Mouse (Mus musculus): ENCODE measurements at regions not wholly inside any gene's neighbourhood (a gene's known extent, or its start where the extent isn't known, plus 50 kb on each side); places are given as distances from the start of the nearest gene placed in this dataset.

DNA sequence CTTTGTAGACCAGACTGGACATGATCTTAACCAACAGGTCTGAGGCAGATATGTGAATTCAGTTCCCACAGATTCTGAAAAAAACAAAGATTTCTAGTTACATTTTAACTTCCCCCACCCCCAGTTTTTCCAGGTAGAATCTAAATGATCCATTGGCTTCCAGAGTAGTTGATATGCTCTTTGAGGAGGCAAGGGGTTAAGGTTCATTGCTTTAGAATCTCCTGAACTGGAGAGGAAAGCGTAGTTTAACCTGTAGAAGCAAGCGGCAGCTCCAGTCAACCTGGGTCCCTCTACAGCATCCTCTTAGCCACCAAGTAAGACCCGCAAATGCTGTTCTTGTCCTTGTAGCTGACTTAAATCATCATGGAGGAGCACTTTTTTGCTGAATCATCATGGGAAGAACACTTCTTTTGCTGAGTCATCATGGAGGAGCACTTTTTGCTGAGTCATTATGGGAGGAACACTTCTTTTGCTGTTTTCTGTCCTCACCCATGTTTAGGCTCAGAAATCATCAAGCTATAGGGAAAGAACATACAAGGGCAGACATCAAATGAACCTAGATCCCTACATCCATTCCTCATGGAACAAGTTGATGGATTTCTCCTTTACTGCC, 247.2 kb upstream of the Ank start:
- TF ChIP-seq CTCF (IDR thresholded peaks at IDR 0.05; ENCODE audit: borderline replicate concordance, extremely low read depth, insufficient read depth, insufficient read length), result no peak
- no peak for TF ChIP-seq POLR2A (IDR thresholded peaks at IDR 0.05; ENCODE audit: borderline replicate concordance, extremely low read depth, insufficient read depth, insufficient read length, poor library complexity, severe bottlenecking)
- no peak for DNase-seq (ENCODE audit: low read depth)

DNA sequence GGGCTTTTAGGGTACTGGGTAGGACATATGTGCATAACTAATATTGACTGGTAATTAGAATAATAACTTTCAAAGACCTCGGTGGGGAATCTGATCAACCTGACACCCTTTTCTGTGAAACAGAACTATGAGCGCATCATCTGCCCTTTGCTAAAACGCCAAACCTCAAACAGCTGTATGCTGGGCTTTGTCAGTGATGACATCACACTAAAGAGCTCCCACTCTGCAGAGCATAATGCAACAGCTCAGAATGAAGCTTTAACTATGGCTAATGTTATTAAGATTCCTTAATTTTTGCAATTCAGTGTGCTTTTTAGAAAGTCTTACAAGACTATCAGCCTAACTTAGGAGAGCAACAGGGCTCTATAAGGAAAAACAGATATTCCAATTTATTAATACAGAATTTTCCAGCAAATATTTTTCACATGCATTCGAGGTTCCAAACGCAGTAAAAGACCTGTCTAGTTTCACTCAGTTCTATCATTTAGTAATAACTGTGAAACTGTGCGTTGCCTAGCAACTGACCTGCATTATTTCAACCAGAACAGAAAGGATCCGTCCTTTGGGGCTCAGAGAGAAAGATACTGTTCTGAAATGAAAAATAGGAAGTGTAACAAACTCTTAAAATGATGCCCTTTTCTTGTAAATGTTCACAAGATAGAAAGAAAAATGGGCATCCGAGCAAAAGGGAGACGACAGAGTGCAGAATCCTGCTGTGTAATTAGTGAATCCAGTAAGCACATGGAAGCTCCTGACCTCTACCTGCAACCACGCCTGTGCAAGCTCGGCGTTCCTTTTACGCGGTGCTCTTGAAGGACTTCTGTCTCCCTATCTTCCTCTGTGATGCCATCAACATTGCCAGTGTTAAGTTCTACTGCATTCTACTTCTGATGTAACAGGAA, 242.6 kb upstream of the Ank start:
- DNase-seq (ENCODE audit: low read depth), result peak; percentile 60
- TF ChIP-seq CTCF (IDR thresholded peaks at IDR 0.05; ENCODE audit: borderline replicate concordance, extremely low read depth, insufficient read depth, insufficient read length) (no peak), POLR2A (IDR thresholded peaks at IDR 0.05; ENCODE audit: borderline replicate concordance, extremely low read depth, insufficient read depth, insufficient read length, poor library complexity, severe bottlenecking) (no peak)

GRCm38 (mm10) chr15:27224512-27224850, 242.0 kb upstream of the Ank start:
- DNase-seq (ENCODE audit: low read depth), result peak; percentile 46
- TF ChIP-seq CTCF (IDR thresholded peaks at IDR 0.05; ENCODE audit: borderline replicate concordance, extremely low read depth, insufficient read depth, insufficient read length) (no peak), POLR2A (IDR thresholded peaks at IDR 0.05; ENCODE audit: borderline replicate concordance, extremely low read depth, insufficient read depth, insufficient read length, poor library complexity, severe bottlenecking) (no peak)

GRCm38 (mm10) chr15:27232804-27233203, 233.7 kb upstream of the Ank start:
- TF ChIP-seq CTCF (IDR thresholded peaks at IDR 0.05; ENCODE audit: borderline replicate concordance, extremely low read depth, insufficient read depth, insufficient read length) (no peak), POLR2A (IDR thresholded peaks at IDR 0.05; ENCODE audit: borderline replicate concordance, extremely low read depth, insufficient read depth, insufficient read length, poor library complexity, severe bottlenecking) (no peak)
- peak; percentile 16 for DNase-seq (ENCODE audit: low read depth)

- peak; percentile 89 for DNase-seq (ENCODE audit: low read depth)
- peak; percentile 91 for TF ChIP-seq CTCF (IDR thresholded peaks at IDR 0.05; ENCODE audit: borderline replicate concordance, extremely low read depth, insufficient read depth, insufficient read length)
- no peak for TF ChIP-seq POLR2A (IDR thresholded peaks at IDR 0.05; ENCODE audit: borderline replicate concordance, extremely low read depth, insufficient read depth, insufficient read length, poor library complexity, severe bottlenecking)
These were observed 231.7 kb upstream of the Ank start for GRCm38 (mm10) chr15:27234770-27235169.

GRCm38 (mm10) chr15:27238301-27238700, 228.2 kb upstream of the Ank start:
- no peak for DNase-seq (ENCODE audit: low read depth)
- TF ChIP-seq CTCF (IDR thresholded peaks at IDR 0.05; ENCODE audit: borderline replicate concordance, extremely low read depth, insufficient read depth, insufficient read length) (no peak), POLR2A (IDR thresholded peaks at IDR 0.05; ENCODE audit: borderline replicate concordance, extremely low read depth, insufficient read depth, insufficient read length, poor library complexity, severe bottlenecking) (no peak)

DNA sequence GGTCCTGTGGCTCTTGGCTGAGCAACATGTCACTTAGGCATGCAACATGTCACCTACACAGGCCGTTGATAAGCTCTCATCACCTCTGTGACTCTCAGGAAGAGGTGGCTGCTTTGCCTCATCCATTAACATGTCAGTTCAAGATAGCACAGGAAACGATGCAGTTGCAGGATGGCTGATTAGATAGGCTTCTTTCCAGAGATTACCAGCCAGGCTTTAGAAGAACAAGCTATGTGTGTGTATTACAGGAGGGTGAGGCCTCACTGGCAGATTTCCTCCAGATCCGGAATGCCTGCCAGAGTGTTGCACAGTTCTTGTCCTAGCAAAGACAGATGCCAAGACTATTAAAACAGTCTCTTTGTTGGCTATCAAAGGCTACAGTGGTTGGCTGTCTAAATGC, 220.2 kb upstream of the Ank start:
- no peak for DNase-seq (ENCODE audit: low read depth)
- TF ChIP-seq POLR2A (IDR thresholded peaks at IDR 0.05; ENCODE audit: borderline replicate concordance, extremely low read depth, insufficient read depth, insufficient read length, poor library complexity, severe bottlenecking), result no peak
- no peak for TF ChIP-seq CTCF (IDR thresholded peaks at IDR 0.05; ENCODE audit: borderline replicate concordance, extremely low read depth, insufficient read depth, insufficient read length)

DNA sequence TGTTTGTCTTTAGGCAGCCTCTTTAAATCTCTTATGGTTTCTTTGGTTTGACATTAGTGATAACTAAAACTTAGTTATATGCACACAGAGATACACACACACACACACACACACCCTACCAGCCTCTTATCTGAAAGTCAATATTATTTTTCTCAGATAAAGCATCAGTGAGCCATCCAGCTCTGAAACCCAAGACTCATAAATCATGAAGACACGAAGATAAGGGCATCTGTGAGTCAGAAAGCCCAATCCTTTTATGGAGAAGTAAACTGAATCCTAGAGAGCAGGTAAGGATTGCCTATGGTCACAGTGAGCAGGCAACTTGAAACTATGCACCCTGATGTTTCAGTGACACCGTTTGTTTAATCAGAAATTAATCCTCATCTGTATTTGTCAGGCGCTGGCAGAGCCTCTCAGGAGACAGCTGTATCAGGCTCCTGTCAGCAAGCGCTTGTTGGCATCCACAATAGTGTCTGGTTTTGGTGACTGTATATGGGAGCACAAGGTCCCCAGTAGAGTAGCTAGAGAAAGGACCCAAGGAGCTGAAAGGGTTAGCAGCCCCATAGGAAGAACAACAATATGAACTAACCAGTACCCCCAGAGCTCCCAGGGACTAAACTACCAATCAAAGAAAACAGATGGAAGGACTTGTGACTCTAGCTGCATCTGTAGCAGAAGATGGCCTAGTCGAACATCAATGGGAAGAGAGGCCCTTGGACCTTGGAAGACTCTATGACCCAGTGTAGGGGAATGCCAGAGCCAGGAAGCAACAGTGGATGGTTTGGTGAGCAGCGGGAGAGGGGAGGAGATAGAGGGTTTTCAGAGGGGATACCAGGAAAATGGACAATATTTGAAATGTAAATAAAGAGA, 207.3 kb upstream of the Ank start:
- DNase-seq (ENCODE audit: low read depth), result no peak
- TF ChIP-seq POLR2A (IDR thresholded peaks at IDR 0.05; ENCODE audit: borderline replicate concordance, extremely low read depth, insufficient read depth, insufficient read length, poor library complexity, severe bottlenecking) (no peak), CTCF (IDR thresholded peaks at IDR 0.05; ENCODE audit: borderline replicate concordance, extremely low read depth, insufficient read depth, insufficient read length) (no peak)

DNA sequence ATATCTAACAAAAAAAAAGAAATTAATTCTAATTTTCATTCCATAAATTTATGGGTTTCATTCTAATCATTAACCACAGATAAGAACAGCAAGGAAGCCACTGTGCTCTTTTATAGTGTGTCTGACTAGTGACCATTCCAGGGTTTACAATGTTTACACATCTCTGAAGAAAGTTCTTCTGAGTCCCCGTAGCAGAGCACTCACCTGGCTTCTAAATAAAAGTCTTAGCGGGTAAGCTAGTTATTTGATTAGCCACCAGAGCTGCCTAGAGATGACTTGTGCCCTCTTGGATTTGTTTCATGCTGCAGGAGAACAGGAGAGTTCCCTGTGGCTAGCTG, 206.7 kb upstream of the Ank start:
- TF ChIP-seq CTCF (IDR thresholded peaks at IDR 0.05; ENCODE audit: borderline replicate concordance, extremely low read depth, insufficient read depth, insufficient read length) (no peak), POLR2A (IDR thresholded peaks at IDR 0.05; ENCODE audit: borderline replicate concordance, extremely low read depth, insufficient read depth, insufficient read length, poor library complexity, severe bottlenecking) (no peak)
- DNase-seq (ENCODE audit: low read depth), result no peak

DNA sequence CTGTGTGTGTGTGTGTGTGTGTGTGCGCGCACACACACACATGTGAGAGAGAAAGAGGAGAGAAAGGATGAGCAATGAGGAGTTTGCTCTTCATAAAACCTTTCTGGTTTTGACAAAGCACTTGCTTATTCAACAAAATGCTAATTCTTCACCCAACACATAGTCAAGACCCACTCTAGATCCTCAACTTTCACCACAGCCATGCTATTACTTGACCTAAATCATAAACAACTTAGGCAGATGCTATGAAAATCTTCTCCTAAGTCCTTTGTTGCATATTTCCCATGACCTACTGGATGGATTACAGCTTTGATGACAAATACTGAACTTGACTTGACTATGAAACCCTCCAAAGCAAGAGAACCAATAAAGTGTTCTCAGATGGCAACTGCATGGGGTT, 196.3 kb upstream of the Ank start:
- DNase-seq (ENCODE audit: low read depth), result no peak
- TF ChIP-seq CTCF (IDR thresholded peaks at IDR 0.05; ENCODE audit: borderline replicate concordance, extremely low read depth, insufficient read depth, insufficient read length), result no peak
- TF ChIP-seq POLR2A (IDR thresholded peaks at IDR 0.05; ENCODE audit: borderline replicate concordance, extremely low read depth, insufficient read depth, insufficient read length, poor library complexity, severe bottlenecking), result no peak

DNA sequence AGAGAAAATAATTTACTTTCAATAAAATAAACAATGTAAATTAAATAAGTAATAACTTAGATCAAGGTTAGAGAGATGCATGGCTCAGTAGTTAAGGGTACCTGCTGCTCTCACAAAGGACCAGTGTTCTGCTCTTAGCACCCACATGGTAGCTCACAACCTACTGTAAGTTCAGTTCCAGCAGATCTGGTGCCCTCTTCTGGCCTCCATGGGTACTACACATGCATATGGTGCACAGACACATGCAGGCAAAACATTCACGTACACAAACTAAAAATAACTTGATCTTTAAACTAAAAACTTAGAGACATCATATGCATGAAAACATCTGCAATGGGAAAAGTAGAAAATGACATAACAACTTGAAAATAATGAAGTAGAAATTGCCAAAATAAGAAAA, 184.2 kb upstream of the Ank start:
- TF ChIP-seq POLR2A (IDR thresholded peaks at IDR 0.05; ENCODE audit: borderline replicate concordance, extremely low read depth, insufficient read depth, insufficient read length, poor library complexity, severe bottlenecking), result no peak
- TF ChIP-seq CTCF (IDR thresholded peaks at IDR 0.05; ENCODE audit: borderline replicate concordance, extremely low read depth, insufficient read depth, insufficient read length), result no peak
- no peak for DNase-seq (ENCODE audit: low read depth)
